Mouse (Mus musculus): ENCODE results near the gene 2210017I01Rik.

GRCm38 (mm10) chr3:92583164-92583826 is 24.0 kb downstream of the 2210017I01Rik start:
- TF ChIP-seq CTCF (IDR thresholded peaks at IDR 0.05; ENCODE audit: low read depth) (no peak), EP300 (IDR thresholded peaks at IDR 0.05; ENCODE audit: low read depth) (no peak)

Data from liver, embryonic 14.5 days (tissue).